Mouse (Mus musculus) subcutaneous adipose tissue, adult 2 months (tissue): ENCODE data around the gene Trarg1. TPM values are rescaled to one million over a fixed set of nuclear protein-coding genes. Genes with fewer than 3 reads are reported as not detected.

ENCODE experiments used
- polyA plus RNA-seq: library from polyadenylated mRNA; depleted of rRNA; stranded (reverse); fragments of >200 nt; gene quantifications from 2 replicates; pipeline ENCODE4 v1.2.3, GENCODE M21; 2012; ENCODE audit warnings: low replicate concordance; rRNA removed

Trarg1 gene
- polyA plus RNA-seq = 32.4 and 138 TPM in 2 replicates

DNA sequence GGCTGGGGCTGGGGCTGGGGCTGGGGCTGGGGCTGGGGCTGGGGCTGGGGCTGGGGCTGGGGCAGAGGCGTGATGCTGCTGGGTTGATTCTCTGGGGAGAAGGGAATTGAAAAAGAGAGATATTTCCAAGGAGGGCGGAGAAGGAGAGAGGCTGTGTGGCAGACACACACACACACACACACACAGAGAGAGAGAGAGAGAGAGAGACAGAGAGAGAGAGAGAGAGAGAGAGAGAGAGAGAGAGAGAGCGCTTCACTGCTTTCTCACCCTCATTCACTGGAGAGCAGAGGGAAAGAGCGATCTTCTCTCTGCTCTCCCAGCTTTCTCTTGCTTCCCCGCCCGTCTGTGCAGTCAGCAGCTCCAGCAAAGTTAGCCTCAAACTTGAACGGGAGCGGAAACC, at the start of gene Trarg1:
TSS of gene Trarg1 (plus strand) at position 301 of the 400 bp plus-strand sequence.

DNA sequence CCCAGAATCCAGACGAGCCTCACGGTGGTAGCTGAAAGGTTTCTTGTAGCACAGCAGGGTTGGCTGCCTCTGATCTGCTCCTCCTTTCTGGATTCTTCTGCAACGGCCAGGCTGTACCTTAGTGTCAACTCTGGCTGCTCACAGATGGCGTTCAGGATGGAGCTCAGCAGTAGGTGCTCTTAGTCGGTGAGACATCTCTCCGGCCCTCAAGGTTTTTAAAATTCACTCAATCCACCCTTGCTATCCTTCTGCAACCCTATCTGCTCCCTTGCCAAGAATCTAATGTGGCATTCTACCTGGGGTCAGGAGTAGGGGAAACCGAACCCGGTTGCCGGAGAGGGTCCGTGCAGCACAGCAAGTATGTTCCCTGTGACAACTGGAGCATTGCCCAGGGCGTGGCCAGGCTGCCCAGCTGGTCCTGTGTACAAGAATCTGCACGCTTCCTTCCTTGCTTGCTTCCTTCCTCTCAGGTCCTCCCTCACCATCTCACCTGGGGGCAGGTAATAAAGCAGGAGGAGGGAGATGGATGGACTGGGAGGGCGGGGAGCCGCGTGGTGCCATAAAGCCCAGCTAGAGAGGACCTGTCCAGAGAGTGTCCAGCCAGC, 7.6 kb upstream of the Trarg1 start, which contains the start of gene Bhlha9:
TSS of gene Bhlha9 (plus strand) at position 600 of the 605 bp plus-strand sequence.

Other genes starting within 250 kb of the Trarg1 start
- gene Abr, start 57.5 kb upstream of the Trarg1 start, polyA plus RNA-seq = 25.2 and 58.5 TPM in 2 replicates
- gene Bhlha9, start 7.3 kb upstream of the Trarg1 start, polyA plus RNA-seq = 0.17 TPM in 1 of 2 replicates, not detected in the other
- 23.1 and 27.0 TPM in 2 replicates for gene Gosr1, start 83.8 kb downstream of the Trarg1 start, polyA plus RNA-seq
- gene Cpd, start 167.2 kb downstream of the Trarg1 start, polyA plus RNA-seq = 34.0 and 40.5 TPM in 2 replicates
- gene Tmigd1, start 222.4 kb downstream of the Trarg1 start, polyA plus RNA-seq = 0.71 and 1.3 TPM in 2 replicates
- gene Blmh, start 245.0 kb downstream of the Trarg1 start, polyA plus RNA-seq = 23.9 and 27.6 TPM in 2 replicates